Mouse (Mus musculus): Measurements from ENCODE around the gene Xpc. TPM values are rescaled to one million over a fixed set of nuclear protein-coding genes. Genes with fewer than 3 reads are reported as not detected.
A peak's percentile ranks its signal among the peaks of the same experiment; 100 is the strongest.

Gene Xpc
- polyA plus RNA-seq, 1 experiment from 2014 or later: 21.0 TPM

GRCm38 (mm10) chr6:91488496-91489212, 27.0 kb downstream of the Xpc start:
- no peaks in the 10 kb centered on the region for H3K9me3 ChIP-seq (ENCODE audit: control insufficient read depth, low read length)
- no peak overlapping the region for H3K4me3 ChIP-seq (ENCODE audit: low read depth, low read length)
- H3K27ac ChIP-seq (ENCODE audit: low read depth, low read length): no peak overlapping the region
- peaks cover 11% of the 10 kb centered on the region; the same call in 1 of the 2 replicates for H3K36me3 ChIP-seq (ENCODE audit: control insufficient read depth, insufficient read depth, low read length)
- H3K4me2 ChIP-seq (replicated peaks; ENCODE audit: low read depth, low read length): no peak overlapping the region
- WGBS: 86% methylated on average over 9 of the region's 9 CpGs
- no peak overlapping the region for H3K9ac ChIP-seq (ENCODE audit: low read depth, low read length)
- DNase-seq (ENCODE audit: low spot score) (peak; percentile 2), ATAC-seq (ENCODE audit: low FRiP score) (no peak)
- H3K4me1 ChIP-seq (replicated peaks; ENCODE audit: control insufficient read depth, insufficient read depth, low read length): no peaks in the 10 kb centered on the region
- H3K27me3 ChIP-seq (ENCODE audit: control insufficient read depth, insufficient read depth, low read length): no peaks in the 10 kb centered on the region

GRCm38 (mm10) chr6:91486736-91487453, 28.8 kb downstream of the Xpc start:
- ATAC-seq (ENCODE audit: low FRiP score): no peak
- Histone ChIP-seq H3K4me2 (replicated peaks; ENCODE audit: low read depth, low read length) (no peak overlapping the region), H3K4me3 (ENCODE audit: low read depth, low read length) (no peak overlapping the region), H3K27me3 (ENCODE audit: control insufficient read depth, insufficient read depth, low read length) (no peaks in the 10 kb centered on the region), H3K9me3 (ENCODE audit: control insufficient read depth, low read length) (no peaks in the 10 kb centered on the region), H3K27ac (ENCODE audit: low read depth, low read length) (no peak overlapping the region), H3K4me1 (replicated peaks; ENCODE audit: control insufficient read depth, insufficient read depth, low read length) (no peaks in the 10 kb centered on the region), H3K9ac (ENCODE audit: low read depth, low read length) (no peak overlapping the region), H3K36me3 (ENCODE audit: control insufficient read depth, insufficient read depth, low read length) (peaks cover 15% of the 10 kb centered on the region; the same call in 1 of the 2 replicates)
- WGBS: 93% methylated on average over 15 of the region's 15 CpGs
- DNase-seq (ENCODE audit: low spot score): no peak

GRCm38 (mm10) chr6:91483371-91483770, 32.3 kb downstream of the Xpc start:
- H3K4me1 ChIP-seq (replicated peaks; ENCODE audit: control insufficient read depth, insufficient read depth, low read length): no peaks in the 10 kb centered on the region
- no peak overlapping the region for H3K4me3 ChIP-seq (ENCODE audit: low read depth, low read length)
- no peaks in the 10 kb centered on the region for H3K27me3 ChIP-seq (ENCODE audit: control insufficient read depth, insufficient read depth, low read length)
- 95% methylated on average over 2 of the region's 2 CpGs for WGBS
- H3K4me2 ChIP-seq (replicated peaks; ENCODE audit: low read depth, low read length): no peak overlapping the region
- H3K27ac ChIP-seq (ENCODE audit: low read depth, low read length): no peak overlapping the region
- H3K36me3 ChIP-seq (ENCODE audit: control insufficient read depth, insufficient read depth, low read length): peaks cover 24% of the 10 kb centered on the region
- ATAC-seq (ENCODE audit: low FRiP score) (no peak), DNase-seq (ENCODE audit: low spot score) (no peak)
- no peak overlapping the region for H3K9ac ChIP-seq (ENCODE audit: low read depth, low read length)
- no peaks in the 10 kb centered on the region for H3K9me3 ChIP-seq (ENCODE audit: control insufficient read depth, low read length)

- Histone ChIP-seq H3K9ac (ENCODE audit: low read depth, low read length) (no peak overlapping the region), H3K27me3 (ENCODE audit: control insufficient read depth, insufficient read depth, low read length) (no peaks in the 10 kb centered on the region), H3K27ac (ENCODE audit: low read depth, low read length) (no peak overlapping the region), H3K4me1 (replicated peaks; ENCODE audit: control insufficient read depth, insufficient read depth, low read length) (peaks cover 7% of the 10 kb centered on the region), H3K36me3 (ENCODE audit: control insufficient read depth, insufficient read depth, low read length) (peaks cover 17% of the 10 kb centered on the region; the same call in 1 of the 2 replicates), H3K9me3 (ENCODE audit: control insufficient read depth, low read length) (no peaks in the 10 kb centered on the region), H3K4me3 (ENCODE audit: low read depth, low read length) (no peak overlapping the region), H3K4me2 (replicated peaks; ENCODE audit: low read depth, low read length) (no peak overlapping the region)
- no peak for ATAC-seq (ENCODE audit: low FRiP score)
- WGBS: 94% methylated on average over 2 of the region's 2 CpGs
- DNase-seq (ENCODE audit: low spot score): no peak
Measured at GRCm38 (mm10) chr6:91476541-91476940, 39.1 kb downstream of the Xpc start.

- H3K9me3 ChIP-seq (ENCODE audit: control insufficient read depth, low read length): no peaks in the 10 kb centered on the region
- no peaks in the 10 kb centered on the region for H3K27me3 ChIP-seq (ENCODE audit: control insufficient read depth, insufficient read depth, low read length)
- peaks cover 12% of the 10 kb centered on the region; the same call in 1 of the 2 replicates for H3K36me3 ChIP-seq (ENCODE audit: control insufficient read depth, insufficient read depth, low read length)
- peak overlapping the region; percentile 65 for H3K4me2 ChIP-seq (replicated peaks; ENCODE audit: low read depth, low read length)
- H3K4me3 ChIP-seq (ENCODE audit: low read depth, low read length): peak overlapping the region; percentile 80
- ATAC-seq (ENCODE audit: low FRiP score) (0 out of 2 replicates have a peak, but pooled peaks have one; percentile 12), DNase-seq (ENCODE audit: low spot score) (no peak)
- WGBS: 63% methylated on average over 9 of the region's 9 CpGs
- H3K9ac ChIP-seq (ENCODE audit: low read depth, low read length): peak overlapping the region; percentile 79
- no peak overlapping the region for H3K27ac ChIP-seq (ENCODE audit: low read depth, low read length)
- peaks cover 7% of the 10 kb centered on the region for H3K4me1 ChIP-seq (replicated peaks; ENCODE audit: control insufficient read depth, insufficient read depth, low read length)
Measured at GRCm38 (mm10) chr6:91474441-91475190, 41.1 kb downstream of the Xpc start.

- H3K4me2 ChIP-seq (replicated peaks; ENCODE audit: low read depth, low read length): peak overlapping the region; percentile 65
- no peak for DNase-seq (ENCODE audit: low spot score)
- H3K4me1 ChIP-seq (replicated peaks; ENCODE audit: control insufficient read depth, insufficient read depth, low read length): peaks cover 7% of the 10 kb centered on the region
- H3K27me3 ChIP-seq (ENCODE audit: control insufficient read depth, insufficient read depth, low read length): no peaks in the 10 kb centered on the region
- peak overlapping the region; percentile 79 for H3K9ac ChIP-seq (ENCODE audit: low read depth, low read length)
- peaks cover 9% of the 10 kb centered on the region; the same call in 1 of the 2 replicates for H3K36me3 ChIP-seq (ENCODE audit: control insufficient read depth, insufficient read depth, low read length)
- peak overlapping the region; percentile 80 for H3K4me3 ChIP-seq (ENCODE audit: low read depth, low read length)
- under 1% methylated on average over 27 of the region's 27 CpGs for WGBS
- peak; percentile 59 for ATAC-seq (ENCODE audit: low FRiP score)
- peak overlapping the region; percentile 39; the same call in 1 of the 2 replicates for H3K27ac ChIP-seq (ENCODE audit: low read depth, low read length)
- H3K9me3 ChIP-seq (ENCODE audit: control insufficient read depth, low read length): no peaks in the 10 kb centered on the region
Measured at GRCm38 (mm10) chr6:91473805-91474440, 41.8 kb downstream of the Xpc start.

GRCm38 (mm10) chr6:91472868-91473804, 42.6 kb downstream of the Xpc start, which contains the start of the genes Chchd4 and Tmem43:
Chchd4 (minus strand) TSS chr6:91473546.
Tmem43 (plus strand) TSS chr6:91473703.
- H3K36me3 ChIP-seq (ENCODE audit: control insufficient read depth, insufficient read depth, low read length): peaks cover 7% of the 10 kb centered on the region; the same call in 1 of the 2 replicates
- H3K27ac ChIP-seq (ENCODE audit: low read depth, low read length): peak within 1 kb of the TSS; percentile 39; the same call in 1 of the 2 replicates
- peak within 1 kb of the TSS; percentile 80 for H3K4me3 ChIP-seq (ENCODE audit: low read depth, low read length)

More at GRCm38 (mm10) chr6:91472868-91473804, 42.6 kb downstream of the Xpc start, which contains the start of the genes Chchd4 and Tmem43:
- H3K9me3 ChIP-seq (ENCODE audit: control insufficient read depth, low read length): no peaks in the 10 kb centered on the region
- under 1% methylated on average over 72 of the region's 74 CpGs for WGBS
- peaks cover 7% of the 10 kb centered on the region for H3K4me1 ChIP-seq (replicated peaks; ENCODE audit: control insufficient read depth, insufficient read depth, low read length)
- peak within 1 kb of the TSS; percentile 79 for H3K9ac ChIP-seq (ENCODE audit: low read depth, low read length)
- H3K27me3 ChIP-seq (ENCODE audit: control insufficient read depth, insufficient read depth, low read length): no peaks in the 10 kb centered on the region
- H3K4me2 ChIP-seq (replicated peaks; ENCODE audit: low read depth, low read length): peak within 1 kb of the TSS; percentile 65
- ATAC-seq (ENCODE audit: low FRiP score) (peak; percentile 98), DNase-seq (ENCODE audit: low spot score) (peak; percentile 100)
